Mouse (Mus musculus): ENCODE data around the gene Wfdc9.

Wfdc9 gene

GRCm38 (mm10) chr2:164656483-164656882 is at the start of gene Wfdc9:
Gene Wfdc9, minus strand, starts transcription at chr2:164656583.
- in situ Hi-C loops (cut with MboI, MseI), result loop anchor here (5.0 kb wide), 1 partner anchor 619 kb away; no protein-coding TSS in a partner anchor

DNA sequence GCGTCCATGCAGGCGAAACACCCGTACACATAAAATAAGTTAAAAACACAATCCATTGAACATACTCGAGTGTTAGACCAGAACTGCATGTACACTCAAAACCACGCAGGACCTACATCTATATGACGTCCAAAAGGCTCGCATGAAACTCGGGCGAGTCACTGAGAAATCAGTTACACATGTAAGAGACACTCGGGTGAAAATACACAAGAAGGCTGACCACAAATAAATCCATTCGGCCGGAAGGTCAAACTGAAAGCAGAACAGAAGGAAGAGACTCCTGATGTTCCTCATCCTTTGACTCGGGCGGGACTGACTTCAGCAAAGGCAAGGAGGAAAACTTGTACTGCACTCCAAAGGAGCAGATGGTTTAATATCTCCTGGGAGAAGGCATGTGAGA is 49.6 kb upstream of the Wfdc9 start:
- in situ Hi-C loops (cut with MboI, MseI), result no loop called here

GRCm38 (mm10) chr2:164705328-164705727 is 48.9 kb upstream of the Wfdc9 start:
- in situ Hi-C loops (cut with MboI, MseI), result no loop called here

GRCm38 (mm10) chr2:164704235-164704634 is 47.9 kb upstream of the Wfdc9 start:
- in situ Hi-C loops (cut with MboI, MseI), result no loop called here

DNA sequence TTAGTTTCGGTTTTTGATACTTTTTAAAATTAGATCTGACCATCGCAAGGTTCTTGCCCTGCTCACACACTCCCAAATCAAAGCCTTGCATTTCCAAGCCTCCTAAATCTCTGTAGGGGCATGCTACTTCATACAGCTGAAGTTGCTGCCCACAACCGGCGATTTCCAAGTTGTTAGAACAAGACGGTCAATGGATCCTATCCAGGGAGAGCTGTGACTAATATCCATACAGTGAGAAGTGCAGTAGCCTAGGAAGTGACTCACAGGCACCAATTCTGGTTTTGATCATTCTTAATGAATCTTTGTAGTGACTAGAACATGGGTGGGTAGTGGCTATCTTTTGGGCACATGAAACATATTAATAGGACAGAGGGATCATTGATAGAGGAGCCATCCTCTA is 45.4 kb upstream of the Wfdc9 start:
- in situ Hi-C loops (cut with MboI, MseI), result no loop called here

DNA sequence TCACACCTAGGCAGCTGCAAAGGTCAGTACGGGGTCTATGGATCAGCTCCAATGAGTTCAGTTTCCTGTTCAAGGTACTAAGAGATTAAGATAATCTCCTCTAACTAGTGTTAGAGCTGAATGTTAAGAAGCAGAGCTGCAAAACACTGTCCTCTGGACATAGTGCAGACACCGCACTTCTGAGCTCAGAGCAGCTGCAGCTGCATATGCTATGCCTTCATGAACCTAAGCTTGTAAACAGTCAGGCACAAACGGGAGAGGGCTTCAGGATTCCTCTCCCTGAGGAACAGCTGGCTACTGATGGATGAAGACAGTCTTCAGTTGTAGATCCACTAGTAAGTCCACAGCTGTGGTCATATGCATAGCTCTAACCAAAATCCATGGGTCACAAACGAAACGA is 44.6 kb upstream of the Wfdc9 start:
- in situ Hi-C loops (cut with MboI, MseI), result no loop called here

GRCm38 (mm10) chr2:164698201-164698600 is 41.8 kb upstream of the Wfdc9 start, which contains the start of gene Spint4:
Gene Spint4, plus strand, starts transcription at chr2:164698501.
- in situ Hi-C loops (cut with MboI, MseI), result no loop called here

DNA sequence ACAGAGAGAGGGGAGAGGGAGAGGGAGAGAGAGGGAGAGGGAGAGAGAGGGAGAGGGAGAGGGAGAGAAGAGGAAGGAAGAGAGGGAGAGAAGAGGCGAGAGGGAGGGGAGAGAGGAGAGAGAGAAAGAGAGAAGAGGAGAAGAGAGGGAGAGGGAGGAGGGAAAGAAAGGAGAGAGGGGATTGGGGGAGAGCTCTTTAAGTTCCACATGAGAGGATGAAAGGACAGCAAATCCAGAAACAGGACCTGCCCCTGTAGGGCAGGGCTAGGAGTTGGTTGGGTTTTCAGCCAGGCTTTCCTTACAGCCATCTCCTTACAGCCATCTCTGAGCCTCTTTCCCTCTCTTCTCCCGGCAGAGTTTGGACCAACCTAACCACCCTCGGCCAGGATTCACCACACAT is 28.4 kb upstream of the Wfdc9 start, which contains the start of gene Wfdc13:
Gene Wfdc13, plus strand, starts transcription at position 301 of the 400 bp plus-strand sequence.
- in situ Hi-C loops (cut with MboI, MseI), result no loop called here

DNA sequence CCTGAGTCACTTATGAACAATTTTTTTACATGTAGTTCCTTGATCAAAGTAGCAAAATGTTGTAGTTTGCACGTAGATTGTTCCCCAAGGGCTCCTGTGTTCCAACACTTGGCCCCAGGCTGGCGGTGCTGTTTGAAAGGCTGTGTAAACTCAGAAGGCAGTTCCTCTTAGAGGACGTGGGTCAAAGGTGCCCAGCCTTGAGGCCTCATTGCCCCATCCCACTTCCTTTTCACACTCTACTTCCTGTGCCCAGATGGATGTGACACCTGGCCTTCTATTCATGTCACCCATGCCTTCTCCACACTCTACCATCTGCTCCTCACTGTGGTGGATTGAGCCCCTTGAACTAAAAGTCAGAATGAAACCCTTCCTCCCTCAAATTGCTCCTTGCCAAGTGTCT is 23.5 kb upstream of the Wfdc9 start:
- in situ Hi-C loops (cut with MboI, MseI), result no loop called here

GRCm38 (mm10) chr2:164678848-164679625 is 22.7 kb upstream of the Wfdc9 start:
- in situ Hi-C loops (cut with MboI, MseI), result no loop called here

- in situ Hi-C loops (cut with MboI, MseI), result no loop called here
Observed at GRCm38 (mm10) chr2:164676916-164677685, 20.7 kb upstream of the Wfdc9 start.

DNA sequence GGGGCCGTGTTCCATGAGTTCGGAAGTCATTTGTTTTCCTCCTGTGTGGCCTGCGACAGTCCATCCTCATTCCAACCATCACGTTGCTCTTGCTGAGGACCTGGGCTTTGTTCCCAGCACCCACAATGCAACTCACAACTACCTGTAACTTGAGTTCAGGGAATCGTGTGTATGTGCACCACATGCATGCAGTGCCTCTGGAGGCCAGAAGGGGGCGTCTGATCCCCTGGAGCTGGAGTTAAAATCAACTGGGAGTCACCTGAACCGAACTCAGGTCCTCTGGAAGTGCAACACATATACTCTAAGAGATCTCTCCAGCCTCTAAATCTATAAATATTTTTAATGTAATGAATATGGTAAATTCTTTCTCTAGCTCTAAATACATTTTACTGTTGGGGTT is 19.7 kb upstream of the Wfdc9 start:
- in situ Hi-C loops (cut with MboI, MseI), result no loop called here

DNA sequence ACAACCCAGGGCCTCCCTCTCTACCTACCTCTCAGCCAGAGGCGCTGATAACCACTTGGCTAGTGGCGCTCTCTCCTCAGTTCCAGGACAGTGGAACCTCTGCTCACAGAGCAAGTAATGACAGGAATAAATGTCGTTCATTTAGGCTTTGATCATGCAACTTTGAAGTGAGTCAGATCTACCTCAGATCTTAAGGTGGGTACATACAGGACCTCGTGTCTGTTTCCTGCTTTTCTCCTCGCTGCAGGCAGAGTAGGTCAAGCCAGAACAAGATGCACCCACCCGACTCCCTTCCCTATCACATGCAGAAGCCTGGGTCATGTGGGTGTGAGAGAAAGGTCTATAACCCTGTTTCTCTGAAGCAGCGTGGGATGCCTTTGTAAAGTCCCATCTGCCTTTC is 17.6 kb upstream of the Wfdc9 start, which contains the start of gene Wfdc11:
Gene Wfdc11, minus strand, starts transcription at position 101 of the 400 bp plus-strand sequence.
- in situ Hi-C loops (cut with MboI, MseI), result no loop called here

DNA sequence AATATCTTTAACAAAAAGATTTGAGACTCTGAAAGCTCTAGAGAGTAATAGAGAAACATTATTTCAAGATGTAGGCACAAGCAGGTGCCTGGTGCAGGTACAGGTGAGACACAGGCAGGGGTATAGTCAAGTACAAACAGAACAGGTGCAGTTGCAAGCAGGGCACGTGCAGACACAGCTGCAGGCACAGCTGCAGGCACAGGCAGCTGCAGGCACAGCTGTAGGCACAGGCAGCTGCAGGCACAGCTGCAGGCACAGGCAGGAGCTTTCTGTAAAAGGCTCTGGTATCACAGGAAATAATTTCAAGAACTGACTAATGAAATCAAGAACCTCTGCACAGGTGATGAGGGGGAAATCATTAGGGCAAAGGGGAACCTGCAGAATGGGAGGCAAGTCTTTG is 14.6 kb upstream of the Wfdc9 start:
- in situ Hi-C loops (cut with MboI, MseI), result no loop called here

DNA sequence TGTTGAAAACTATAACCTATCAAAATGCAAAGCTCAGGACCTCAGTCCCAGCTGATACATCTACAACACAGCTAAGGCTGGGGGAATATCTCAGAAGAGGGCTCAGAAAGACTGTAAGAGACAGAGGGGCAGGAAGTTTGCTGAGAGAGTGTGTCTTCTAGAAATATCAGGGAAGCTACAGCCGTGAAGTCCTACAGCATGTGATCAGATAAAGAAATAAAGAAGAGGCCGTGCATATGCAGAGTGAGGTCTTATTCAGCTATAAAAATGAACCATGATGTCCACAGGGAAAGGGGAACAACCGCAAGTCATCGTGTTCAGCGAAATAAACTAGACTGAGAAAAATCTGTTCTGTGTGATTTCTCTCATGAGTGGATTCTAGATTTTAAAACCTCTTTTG is 13.9 kb upstream of the Wfdc9 start:
- in situ Hi-C loops (cut with MboI, MseI), result no loop called here

DNA sequence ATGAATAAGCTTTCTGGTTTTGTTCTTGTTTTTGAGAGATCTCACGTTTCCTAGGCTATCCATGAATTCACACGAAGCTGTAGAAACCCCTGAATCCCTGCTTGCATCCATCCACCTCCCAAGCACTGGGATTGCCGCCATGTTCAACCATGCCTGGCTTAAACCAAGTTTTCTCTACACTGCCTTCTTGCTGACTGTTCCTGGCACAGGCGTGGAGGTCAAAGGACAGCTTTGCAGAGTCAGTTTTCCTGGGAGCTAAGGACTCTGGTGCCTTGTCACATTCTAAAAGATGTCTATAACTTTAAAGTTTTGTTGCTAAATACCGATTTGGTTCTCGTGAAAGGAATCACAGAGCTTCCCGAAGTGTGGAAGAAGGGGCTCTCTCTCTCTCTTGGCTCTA is 8.5 kb upstream of the Wfdc9 start:
- in situ Hi-C loops (cut with MboI, MseI), result no loop called here

- in situ Hi-C loops (cut with MboI, MseI), result loop anchor here (5.0 kb wide), 1 partner anchor 619 kb away; no protein-coding TSS in a partner anchor
Observed at GRCm38 (mm10) chr2:164655858-164656257, 525 bp downstream of the Wfdc9 start, which contains the start of gene Wfdc10. Gene Wfdc10, plus strand, starts transcription at chr2:164656046.

DNA sequence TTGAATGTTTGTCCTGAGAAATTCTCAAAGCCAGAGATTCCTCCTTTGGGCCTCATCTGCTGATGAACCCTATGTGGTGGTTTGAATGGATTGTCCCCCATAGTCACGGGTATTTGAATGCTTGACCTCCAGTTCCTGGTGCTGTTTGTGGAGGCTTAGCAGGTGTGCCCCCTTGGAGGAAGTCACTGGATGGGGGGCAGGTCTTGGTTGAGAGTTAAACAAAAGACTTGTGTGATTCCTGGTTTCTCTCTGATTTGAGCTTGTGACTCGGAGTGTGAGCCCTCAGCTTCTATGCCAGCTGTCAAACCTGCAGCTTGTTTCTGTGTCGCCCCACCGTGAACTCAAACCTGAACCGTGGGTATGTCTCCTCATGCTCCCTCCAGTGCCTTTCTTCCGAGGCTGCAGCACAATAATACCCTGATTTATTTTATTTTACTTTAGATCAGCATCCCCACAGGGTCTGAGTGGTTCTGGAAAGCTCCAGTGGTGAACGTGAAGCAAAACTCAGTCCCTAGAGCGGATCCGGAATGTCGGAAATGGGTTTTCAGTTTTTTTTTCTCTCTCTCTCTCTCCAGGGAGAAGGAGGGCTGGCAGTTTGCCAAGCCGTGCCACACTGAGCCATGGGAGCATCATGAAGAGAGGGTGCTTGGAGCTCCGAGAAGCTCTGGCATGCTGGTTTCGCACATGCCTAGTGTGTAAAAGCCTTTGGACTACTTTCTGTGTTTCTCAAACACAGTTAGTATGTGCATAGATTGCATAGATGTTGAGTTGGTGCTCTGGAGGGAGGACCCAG is 14.3 kb downstream of the Wfdc9 start:
- in situ Hi-C loops (cut with MboI, MseI), result no loop called here

DNA sequence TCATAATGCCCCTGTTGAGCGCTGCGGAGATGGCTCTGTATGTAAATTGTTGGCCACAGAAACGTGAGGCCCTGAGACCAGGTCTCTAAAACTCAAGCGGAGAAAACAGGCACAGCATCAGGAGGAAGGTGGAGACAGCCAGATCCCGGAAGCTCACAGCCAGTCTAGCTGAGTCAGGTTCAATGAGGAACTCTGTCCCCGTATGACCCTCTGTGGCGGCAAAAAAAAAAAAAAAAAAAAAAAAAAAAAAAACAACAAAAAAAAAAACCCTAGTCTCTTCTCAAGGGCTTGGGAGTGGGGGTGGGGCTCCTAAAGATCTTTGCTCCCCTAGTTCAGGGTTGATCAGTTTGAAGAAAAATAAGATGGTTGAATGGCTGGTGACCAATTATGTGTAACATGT is 15.3 kb downstream of the Wfdc9 start:
- in situ Hi-C loops (cut with MboI, MseI), result no loop called here

DNA sequence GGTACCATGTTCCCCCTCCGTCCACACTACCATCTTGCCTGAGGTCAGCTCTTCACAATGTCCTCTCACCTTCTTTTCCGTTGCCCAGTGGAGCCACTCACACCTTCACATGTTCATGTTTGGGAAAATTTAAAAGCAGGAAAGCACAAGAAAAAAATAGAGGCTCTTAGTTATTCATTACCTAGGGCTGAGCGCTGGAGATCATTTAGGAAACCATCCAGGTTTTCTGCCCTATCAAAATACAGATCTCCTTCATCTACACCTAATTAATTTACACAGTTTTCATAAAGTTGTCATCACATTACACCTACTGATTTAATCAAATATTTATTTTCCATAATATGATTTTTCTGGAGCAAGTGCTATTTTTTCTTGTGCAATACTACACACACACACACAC is 17.7 kb downstream of the Wfdc9 start, which contains the start of gene Wfdc16:
Gene Wfdc16, minus strand, starts transcription at position 101 of the 400 bp plus-strand sequence.
- in situ Hi-C loops (cut with MboI, MseI), result no loop called here

- in situ Hi-C loops (cut with MboI, MseI), result no loop called here
Observed at GRCm38 (mm10) chr2:164635266-164635665, 21.1 kb downstream of the Wfdc9 start.

GRCm38 (mm10) chr2:164621775-164622174 is 34.6 kb downstream of the Wfdc9 start:
- in situ Hi-C loops (cut with MboI, MseI), result no loop called here
